Mouse (Mus musculus): Measurements from ENCODE around the gene Dohh.
A peak's percentile ranks its signal among the peaks of the same experiment; 100 is the strongest.

The Dohh gene

DNA sequence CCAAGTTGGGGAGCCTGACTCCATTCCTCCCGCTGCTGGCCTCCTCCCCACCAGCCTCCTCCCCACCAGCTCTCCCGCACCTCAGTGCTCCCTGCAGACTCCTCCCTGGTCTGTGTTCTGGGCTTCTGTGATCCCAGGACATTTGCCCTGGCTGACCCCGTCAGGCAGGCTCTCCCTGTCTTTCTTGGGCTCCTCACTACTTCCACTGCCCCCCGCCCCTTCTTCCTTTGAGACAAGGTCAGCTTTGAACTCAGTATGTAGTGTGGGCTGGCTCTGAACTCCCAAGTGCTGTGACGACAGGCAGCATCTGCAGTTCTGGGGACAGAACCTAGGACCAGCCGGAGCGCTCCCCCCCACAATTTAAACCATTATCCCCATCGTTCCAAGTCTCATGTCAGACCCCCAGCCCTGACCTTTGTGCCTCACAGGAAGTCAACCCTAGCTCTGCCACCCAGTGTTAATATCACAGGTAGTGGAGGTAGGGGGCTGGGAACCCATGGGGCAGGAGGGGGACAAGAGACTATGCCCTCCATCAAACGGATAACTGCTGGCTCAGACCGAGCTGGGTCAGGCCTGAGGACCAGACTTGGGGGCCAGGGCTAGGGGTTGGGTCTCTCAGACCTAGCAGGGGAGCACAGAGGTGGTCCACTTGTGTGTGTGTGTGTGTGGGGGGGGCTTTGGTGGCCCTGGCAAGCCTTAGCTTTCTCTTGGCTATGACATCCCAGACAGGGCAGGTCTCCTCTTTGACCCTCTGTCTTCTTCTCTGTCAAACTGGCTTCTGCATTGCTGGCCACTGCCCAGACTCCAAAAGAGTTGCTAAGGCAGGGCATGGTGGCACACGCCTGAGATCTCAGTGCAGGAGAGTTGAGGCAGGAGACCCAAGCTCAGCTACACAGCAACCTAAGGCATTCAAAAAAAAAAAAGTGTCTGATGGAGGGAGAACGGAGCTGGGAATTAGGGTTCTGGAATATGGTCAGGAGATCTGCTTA is 33.3 kb downstream of the Dohh start:
- DNase-seq (ENCODE audit: low spot score in 2 of 2), result no peak

DNA sequence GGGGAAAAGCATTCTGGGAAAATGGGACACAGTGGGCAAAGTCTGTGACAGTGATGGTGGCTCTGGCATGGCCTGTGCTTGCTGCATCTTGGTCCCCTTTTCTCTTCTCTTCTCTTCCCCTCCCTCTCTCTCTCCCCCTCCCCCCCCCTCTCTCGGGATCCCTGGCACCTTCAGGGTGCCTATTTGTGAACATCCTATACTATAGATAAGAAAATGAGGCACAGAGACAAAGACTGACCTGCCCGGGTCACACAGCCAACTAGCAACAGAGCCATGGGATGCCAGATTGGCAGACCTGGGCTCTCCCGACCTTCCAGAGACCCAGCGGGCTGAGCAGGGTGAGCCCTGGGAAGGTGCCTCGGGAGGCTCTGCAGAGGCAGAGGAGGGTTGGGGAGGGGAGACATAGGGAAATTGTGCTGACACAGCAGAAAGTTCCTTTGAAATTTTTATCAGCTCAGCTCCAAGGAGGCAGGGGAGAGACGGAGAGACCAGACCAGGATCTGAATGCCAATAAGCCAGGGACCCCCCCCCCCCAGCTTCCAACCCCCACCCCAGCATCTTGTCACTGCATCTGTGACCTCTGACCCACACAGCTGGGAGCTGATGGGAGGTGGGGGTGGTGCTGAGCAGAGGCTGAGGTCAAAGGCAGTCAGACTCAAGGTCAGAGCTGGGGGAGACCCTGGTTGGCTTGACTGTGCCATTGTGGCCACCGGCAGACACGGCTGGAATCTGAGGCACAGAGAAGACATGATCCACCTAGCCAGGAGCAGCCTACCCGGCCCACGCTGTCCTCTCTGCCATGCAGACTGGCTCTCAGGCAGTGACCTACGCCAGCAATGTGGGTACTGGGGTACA is 34.2 kb downstream of the Dohh start:
- no peak for DNase-seq (ENCODE audit: low spot score in 2 of 2)

DNA sequence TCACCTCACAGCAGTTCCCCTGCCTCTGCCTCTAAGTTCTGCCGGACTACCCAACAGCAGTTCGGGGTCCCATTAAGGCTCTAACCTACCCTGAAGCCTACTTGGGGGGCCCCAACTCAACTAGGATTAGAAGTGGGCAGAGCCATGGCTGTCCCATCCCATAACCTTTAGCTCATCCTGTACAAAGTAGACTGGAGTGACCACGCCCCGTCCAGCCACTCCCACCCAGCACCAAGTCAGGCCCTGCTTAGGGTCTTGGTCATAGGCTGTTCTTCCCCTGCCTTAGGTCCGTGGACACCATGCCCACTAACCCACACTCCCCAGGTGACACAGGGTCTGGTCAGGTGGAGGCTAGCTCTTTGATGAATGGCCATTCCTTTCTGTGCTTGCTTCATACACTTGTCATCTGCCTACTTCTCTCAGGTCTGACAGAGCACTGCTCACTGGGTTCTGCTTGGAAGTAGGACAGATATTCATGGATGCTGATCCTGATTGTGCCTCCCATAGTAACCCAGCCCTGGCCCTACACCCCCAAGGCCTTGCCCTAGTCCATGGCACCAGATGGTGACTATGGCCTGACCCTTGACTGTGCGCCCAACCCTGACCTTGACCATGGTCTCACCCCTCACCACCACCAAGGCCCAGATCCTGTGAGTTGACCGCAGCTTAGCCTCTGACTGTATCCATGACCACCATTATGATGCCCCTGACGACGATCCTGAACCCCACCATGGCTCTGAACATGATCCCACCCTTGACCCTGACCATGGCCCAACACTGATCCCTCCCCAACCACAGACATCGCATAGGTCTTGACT is 35.1 kb downstream of the Dohh start:
- peak in 1 of 2 experiments; percentile 6 for DNase-seq (ENCODE audit: low spot score in 2 of 2)

DNA sequence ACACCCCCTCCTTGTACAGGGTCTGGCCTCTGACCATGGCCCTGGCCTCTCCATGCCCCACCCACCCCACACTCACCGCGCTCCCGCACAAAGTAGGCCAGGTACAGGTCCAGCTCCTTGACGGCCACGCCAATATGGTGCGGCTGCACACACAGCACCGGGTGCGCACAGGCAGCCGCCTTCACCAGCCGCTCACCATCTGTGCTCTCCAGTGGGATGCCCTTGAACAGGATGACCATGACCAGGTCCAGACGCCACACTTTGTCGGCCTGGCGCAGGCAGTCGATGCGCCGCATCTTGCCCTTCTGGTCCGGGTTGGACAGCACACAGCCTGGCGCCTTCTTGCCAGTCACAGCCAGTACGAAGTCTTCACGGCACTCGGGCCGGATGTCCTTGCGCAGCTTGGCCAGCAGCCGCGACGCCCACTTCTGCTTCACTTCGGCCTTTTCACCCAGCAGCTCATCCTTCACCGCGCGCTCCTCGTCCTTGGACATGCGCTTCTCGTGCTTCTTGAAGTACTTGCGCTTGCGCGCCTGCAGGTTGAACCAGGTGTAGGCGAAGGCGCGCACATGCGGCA is 36.1 kb downstream of the Dohh start:
- DNase-seq (ENCODE audit: low spot score in 2 of 2), result peak in 1 of 2 experiments; percentile 7

DNA sequence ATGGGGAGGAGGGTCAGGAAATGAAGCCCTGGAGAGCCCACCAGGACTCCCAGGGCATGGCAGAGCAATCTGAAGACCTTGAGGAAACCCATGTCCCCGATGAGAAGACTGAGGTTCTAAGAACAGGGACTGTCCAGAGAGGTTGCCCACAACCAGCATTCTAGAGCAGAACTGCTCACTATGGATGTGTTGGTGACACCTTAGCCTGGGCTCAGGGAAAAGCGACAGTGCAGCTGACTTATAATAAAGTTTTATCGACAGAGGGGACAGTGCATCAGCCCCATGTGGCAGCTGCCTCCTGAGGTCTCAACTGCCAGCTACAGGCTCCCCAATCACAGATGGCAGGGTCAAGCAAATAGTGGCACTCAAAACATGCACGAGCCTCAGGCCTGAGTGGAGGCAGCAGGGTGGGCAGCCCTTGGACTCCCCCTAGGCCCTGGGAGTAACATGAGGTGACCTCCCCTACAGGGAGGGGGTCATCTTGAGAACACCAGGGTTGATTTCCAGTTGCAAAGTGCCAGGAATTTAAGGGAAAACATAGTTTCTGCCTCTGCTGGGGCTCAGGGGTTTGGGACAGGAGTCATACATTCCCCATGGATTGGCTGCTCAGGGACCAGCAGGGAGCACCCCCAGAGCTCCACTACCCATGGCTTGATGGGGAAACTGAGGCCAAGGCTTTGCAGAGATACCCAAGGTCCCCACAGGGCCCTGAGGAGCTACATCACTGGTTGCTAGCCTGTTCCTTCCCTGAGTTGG is 37.0 kb downstream of the Dohh start:
- DNase-seq (ENCODE audit: low spot score in 2 of 2), result peak; percentile 7 to 11

DNA sequence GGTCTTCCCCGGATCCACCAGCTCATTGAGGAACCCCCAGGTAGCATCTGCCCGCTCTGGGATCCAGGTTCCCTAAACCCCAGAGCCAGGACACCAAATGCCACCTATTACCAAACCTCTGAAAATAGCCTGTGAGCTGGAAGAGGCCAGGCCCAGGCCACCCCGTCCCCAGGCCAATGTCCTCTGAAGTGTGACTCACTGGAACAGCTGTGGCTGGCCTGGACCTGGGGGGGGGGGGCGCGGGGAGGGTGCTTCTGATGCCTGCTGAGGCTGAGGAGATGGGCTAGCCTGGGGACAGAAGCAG is 37.5 kb downstream of the Dohh start:
- no peak for DNase-seq (ENCODE audit: low spot score in 2 of 2)

DNA sequence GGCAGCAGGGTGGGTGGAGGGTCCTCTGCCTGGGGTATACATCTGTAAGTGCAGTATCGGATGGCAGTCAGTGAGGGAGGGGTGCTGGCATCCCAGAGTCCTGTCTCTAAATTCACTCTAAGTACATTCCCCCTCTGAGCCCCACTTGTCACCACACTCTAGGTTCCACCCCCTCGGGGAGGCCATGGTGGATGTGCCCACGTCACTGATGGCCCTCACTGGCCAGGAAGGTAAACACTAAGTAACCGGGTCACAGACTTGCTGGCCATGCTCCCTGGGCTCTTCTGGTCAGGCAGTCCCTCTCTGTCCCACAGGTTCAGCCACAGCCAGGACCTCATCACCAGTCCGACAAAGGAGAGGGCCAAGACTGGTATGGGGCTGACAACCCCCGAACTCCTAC is 38.0 kb downstream of the Dohh start:
- peak; percentile 6 to 9 for DNase-seq (ENCODE audit: low spot score in 2 of 2)

DNA sequence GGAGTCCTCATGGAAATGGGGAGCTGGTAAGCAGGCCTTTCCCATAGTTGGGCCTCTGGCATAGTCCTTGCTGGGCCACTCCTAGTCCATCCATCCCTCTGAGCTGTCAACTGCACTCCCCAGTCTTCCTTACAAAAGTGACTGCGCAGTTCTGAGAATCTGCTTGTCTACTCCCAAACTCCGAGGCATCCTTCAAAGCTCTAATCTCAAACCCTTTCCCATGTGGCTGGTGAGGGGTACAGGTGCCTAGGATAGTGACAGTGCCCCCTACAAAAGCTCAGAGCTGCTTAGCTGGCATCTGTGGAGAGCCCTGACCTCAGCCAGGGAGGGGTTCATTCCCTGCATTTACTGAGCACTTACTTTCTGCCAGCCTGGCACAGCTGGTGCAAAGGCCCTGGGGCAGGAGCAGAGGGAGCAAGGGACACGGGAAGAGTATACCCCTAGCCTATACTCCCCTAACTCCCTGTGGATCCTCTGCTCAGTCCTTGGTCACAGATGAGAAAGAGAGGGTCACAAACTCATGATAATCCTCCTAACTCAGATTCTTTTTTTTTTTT is 38.5 kb downstream of the Dohh start:
- DNase-seq (ENCODE audit: low spot score in 2 of 2), result peak in 1 of 2 experiments; percentile 4

DNA sequence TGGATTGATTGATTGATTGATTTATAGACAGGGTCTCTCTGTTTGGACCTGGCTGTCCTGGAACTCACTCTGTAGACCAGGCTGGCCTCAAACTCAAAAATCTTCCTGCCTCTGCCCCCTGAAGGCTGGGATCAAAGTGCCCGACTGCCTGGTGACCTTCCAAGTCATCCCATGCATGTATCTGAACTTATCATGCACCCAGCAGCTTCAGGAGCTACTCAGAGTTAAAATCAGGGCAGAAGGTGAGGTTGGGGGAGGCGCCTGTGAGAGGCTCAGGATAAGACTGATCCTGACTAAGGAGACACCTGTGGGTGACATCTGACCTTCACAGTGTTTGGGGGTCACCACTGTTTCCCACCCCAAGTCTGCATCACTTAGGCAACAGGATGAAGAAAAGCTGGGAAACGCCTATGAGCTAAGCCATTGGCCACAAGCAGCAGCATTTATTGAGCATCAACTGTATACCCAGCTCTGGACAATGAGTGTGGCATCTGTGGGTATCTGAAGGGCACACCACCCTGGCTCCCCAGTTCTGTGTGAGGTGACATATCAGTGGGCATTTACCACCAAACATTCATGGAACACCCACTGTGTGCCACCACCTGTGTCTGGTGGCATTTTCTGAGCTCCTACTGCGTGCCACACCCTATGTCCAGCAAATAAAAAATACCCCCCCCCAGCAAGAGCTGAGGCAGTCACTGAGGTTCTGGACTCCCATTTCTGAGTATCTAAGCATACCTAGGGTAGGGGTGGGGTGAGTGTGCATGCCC is 39.4 kb downstream of the Dohh start:
- DNase-seq (ENCODE audit: low spot score in 2 of 2), result peak; percentile 4 to 7

DNA sequence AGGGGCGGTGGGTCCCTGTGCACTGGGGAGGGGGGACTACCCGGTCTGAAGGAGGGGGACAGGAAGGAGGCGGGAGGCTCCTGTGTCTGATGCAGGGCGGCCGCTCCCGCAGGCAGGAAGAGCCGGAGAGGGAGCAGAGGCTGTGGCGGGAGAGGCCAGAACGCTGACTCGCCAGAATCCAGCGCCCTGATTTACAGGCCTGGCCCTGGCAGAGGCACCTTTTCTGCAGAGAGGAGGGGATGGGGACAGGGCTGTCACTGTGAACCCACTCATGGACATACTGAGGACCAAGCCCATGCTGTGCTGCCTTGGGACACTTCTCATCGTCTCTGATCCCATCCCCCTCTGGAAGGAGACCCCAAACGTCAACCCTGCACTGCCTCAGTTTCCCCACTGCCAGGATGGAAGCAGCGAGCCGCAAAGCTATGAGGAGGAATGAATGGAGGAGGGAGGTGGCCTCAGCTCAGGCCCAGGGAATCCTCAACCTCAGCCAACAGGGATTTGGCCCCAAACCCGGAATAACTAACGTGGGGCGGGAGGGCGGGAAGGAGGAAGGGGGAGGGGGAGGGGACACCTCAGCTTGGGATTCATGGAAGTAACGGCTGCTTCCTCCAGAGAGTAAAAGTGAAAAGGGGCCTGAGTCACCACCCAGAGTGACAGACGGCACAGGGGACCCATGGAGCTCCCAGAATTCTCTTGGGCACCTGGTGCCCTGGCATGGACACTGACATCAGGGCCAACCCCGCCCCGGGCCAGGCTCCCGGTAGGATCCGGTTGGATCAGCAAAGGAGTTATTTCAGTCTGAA is 40.2 kb downstream of the Dohh start:
- DNase-seq (ENCODE audit: low spot score in 2 of 2), result peak; percentile 38 to 40

DNA sequence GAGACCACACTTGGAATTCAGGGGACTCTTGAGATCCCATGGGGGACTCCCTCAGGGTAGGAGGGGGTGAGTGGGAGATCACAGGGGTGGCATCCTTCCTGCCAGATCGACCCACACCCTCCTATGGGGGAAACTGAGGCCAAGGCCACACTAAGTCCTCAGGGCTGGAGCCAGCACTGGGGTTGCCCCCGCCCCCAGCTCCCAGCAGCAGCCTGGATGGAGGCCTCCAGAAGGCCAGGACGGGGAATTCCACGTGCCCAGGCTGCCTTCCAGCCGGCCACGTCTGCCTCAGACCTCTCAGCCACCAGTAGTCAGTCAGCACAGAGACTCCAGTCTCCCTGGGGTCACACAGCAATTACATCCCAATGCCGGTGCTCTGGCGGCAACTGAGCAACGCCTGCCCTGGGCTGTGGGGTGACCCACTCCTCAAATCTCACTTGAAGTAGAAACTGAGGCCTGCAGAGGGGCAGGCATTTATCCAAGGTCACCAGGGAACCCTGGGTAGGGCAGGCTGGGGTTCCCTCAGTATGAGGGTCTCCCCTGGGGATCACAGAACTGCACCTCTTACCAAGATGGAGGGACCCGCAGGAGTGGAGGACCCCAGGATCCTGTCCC is 41.1 kb downstream of the Dohh start:
- peak; percentile 35 to 37 for DNase-seq (ENCODE audit: low spot score in 2 of 2)

DNA sequence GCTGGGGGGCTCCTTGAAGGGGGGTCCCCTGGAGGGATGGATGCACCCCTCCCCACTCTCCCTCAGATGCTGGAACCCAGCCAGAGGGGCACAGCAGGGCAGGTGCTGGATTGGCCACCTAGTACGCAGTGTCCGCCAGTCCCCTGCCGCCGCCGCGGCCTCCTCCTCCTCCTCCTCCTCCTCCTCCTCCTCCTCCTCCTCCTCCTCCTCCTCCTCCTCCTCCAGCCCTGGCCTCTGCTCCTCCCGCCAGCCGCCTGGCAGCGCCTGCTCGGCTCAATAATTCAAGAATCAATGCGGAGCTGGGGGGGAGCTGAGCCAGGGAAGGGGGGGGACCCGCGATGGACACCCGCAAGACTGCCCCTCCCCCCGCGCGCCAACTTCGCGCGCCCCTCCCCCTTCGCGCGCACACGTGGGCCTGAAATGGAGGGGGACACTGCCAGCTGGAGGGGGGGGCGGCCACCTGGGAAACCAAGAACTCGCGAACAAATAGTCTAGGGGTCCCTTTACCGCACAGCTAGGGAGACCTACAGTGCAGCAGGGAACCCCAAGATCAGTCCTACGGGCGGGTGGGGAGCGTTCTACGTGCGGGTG is 41.9 kb downstream of the Dohh start:
- peak; percentile 22 to 27 for DNase-seq (ENCODE audit: low spot score in 2 of 2)

DNA sequence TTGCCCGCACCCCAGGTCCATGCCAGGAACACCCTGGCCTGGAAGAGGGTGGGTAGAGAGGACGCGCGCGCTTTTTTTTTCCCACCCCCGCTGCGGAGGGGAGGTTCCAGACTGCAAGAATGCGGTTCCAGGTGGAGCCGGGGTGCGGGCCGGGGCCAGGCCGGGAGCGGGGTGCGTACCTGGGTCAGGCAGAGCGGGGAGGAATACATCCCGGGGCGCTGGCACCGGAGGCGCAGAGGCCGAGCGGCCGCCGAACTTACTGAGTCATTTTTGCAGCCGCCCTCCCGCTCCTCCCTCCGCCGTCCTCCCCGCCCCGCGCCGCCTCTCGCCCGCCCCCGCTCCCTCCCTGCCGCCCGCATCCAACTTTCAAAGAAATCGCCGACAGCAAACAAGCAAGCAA is 42.7 kb downstream of the Dohh start:
- DNase-seq (ENCODE audit: low spot score in 2 of 2), result peak; percentile 38 to 46

DNA sequence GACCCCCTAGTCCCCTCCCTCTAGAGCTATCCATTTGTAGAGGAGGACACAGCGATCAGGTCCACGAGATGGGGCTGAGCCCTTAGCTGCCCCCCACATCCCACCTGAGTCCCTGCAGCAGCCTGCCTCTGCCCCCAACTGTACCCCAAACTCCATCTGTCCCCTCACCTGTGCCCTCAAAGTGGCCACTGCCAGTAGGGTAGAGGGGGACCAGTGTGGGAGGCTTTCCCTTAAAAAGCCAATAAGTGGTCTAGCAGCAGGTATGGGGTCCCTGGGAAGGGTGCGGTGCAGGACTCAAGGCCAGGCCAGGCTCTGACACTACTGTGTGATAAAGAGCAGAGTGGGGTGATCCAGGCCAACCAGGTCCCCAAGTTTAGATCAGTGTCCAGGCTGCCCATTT is 43.1 kb downstream of the Dohh start:
- peak in 1 of 2 experiments; percentile 21 for DNase-seq (ENCODE audit: low spot score in 2 of 2)

DNA sequence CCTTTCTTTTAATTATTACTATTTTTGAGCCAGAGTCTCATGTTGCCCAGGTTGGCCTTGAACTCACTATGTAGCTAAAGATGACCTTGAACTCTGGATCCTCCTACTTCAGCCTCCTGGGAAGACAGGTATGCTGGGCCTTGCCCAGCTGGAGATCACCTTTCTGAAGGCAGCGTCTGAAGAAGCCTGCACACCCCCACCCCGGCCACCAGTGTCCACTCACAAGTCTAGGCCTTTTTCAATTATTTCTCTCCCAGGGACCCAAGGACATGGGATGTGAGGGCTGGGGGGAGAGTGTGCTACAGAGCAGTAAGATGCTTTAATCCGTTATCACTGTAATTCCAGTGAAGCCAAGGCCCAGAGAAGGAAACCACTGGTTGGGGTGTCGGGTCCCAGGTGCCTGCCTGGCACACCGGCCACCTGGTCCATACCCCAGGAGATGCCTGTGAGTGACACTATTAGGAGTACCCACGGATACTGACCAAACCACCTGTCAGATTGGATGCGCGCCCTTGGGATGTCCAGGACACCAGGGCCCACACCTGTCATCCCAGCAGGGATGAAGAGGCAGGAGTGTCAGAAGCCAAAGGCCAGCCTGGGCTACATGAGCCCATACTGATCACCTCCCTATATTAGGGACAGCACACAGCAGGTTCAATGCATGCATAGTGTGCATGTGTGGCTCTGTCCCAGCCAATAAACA is 43.7 kb downstream of the Dohh start:
- peak; percentile 11 to 47 for DNase-seq (ENCODE audit: low spot score in 2 of 2)

DNA sequence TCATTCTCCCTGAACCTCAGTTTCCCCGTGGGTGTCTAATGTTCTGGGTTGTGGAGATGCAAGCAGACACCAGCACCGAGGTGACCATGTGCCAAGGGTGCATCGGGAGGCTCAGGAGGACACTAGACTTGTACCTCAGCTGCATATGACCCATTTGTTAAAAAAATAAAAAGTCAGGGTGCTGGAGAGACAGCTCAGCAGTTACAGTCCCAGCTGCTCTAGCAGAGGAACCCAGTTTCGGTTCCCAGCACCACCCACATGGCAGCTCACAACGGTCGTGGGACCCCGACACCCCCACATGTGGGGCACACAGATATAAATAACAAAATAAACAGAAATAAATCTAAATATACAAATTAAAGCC is 44.3 kb downstream of the Dohh start:
- DNase-seq (ENCODE audit: low spot score in 2 of 2), result peak; percentile 9 to 17

DNA sequence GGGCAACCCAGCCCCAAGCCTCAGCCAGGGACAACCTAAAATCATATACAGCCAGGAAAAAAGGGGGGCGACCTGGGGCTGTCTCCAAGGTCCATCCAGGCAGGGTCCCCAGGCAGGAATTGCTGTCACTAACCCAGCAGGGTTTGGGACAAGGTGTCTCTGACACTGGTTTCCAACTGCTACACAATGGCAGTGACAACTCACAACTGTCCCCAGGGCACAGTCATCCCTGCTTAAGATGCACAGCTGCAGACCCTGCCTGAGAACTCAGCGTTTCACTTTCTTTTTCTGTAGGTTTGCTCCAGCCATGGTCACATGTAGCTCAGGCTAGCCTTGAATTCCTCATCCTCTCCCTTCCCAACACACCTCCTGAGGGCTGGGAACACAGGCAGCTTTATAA is 44.9 kb downstream of the Dohh start:
- no peak for DNase-seq (ENCODE audit: low spot score in 2 of 2)

All from frontal cortex, postnatal 10 days (tissue).